ENCODE assay signal across 21 mouse cellular contexts in the genomic region with DNA sequence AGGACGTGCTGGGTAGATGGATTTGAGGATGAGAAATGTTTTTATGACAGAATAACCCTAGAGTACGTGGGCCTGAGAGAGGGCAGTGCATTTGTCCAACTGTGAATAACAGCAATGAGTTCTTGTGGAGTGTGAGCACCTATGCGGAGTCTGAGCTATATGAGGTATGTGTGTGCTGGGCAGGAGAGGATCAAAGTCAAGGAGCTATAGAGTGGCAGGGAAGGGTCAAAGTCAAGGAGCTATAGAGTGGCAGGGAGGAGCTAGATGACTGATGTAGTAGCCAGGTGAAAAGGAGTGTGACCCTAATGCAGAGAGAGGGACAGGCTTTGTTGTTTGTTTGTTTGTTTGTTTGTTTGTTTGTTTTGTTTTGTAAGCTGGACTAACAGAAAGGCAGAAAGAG.
DNase-seq lines count a peak whose midpoint lies in the region; ATAC-seq and TF ChIP-seq lines count a peak whose summit lies in the region.
"Had no signal": no experiment of that assay in that cellular context is flagged by ENCODE, and none has a peak within 500 bp of the region (broad histone marks: within the 10 kb centered on the region; RNA-seq: fewer than 3 reads in every experiment).

No protein-coding gene starts in this region.

- no peaks in the 10 kb centered on the region for H3K9me3 ChIP-seq in lung, postnatal 0 days (ENCODE audit: low read length)
- no peaks in the 10 kb centered on the region for H3K9me3 ChIP-seq in intestine, embryonic 16.5 days (ENCODE audit: control insufficient read depth, low read length)
- H3K9me3 ChIP-seq: embryonic facial prominence, embryonic 10.5 days; embryonic facial prominence, embryonic 12.5 days; forebrain, embryonic 12.5 days had no signal

- TF ChIP-seq EP300 in lung, postnatal 0 days (IDR thresholded peaks at IDR 0.05): no peak

- no peaks in the 10 kb centered on the region for H3K4me1 ChIP-seq in lung, postnatal 0 days (ENCODE audit: insufficient read depth, low read depth, low read length)
- peaks cover 6% of the 10 kb centered on the region for H3K4me1 ChIP-seq in intestine, embryonic 16.5 days (ENCODE audit: control insufficient read depth, insufficient read depth, low read length)
- H3K4me1 ChIP-seq: forebrain, embryonic 12.5 days had no signal

- no peak overlapping the region for H3K4me3 ChIP-seq in lung, postnatal 0 days (ENCODE audit: low read depth, low read length)
- no peak overlapping the region for H3K4me3 ChIP-seq in intestine, embryonic 16.5 days (ENCODE audit: low read length)
- H3K4me3 ChIP-seq: embryonic facial prominence, embryonic 10.5 days; embryonic facial prominence, embryonic 12.5 days; erythroblast, embryonic 14.5 days; forebrain, embryonic 12.5 days had no signal

- no peaks in the 10 kb centered on the region for H3K27me3 ChIP-seq in lung, postnatal 0 days (replicated peaks; ENCODE audit: insufficient read depth, low read length)
- no peaks in the 10 kb centered on the region for H3K27me3 ChIP-seq in intestine, embryonic 16.5 days (replicated peaks; ENCODE audit: control insufficient read depth, insufficient read depth, low read length)
- H3K27me3 ChIP-seq: embryonic facial prominence, embryonic 12.5 days; forebrain, embryonic 12.5 days had no signal

- intact Hi-C loops in heart, postnatal 25 days (cut with DNase I): no loop called here

- no peak for DNase-seq in lung, postnatal 0 days (ENCODE audit: low spot score)
- DNase-seq in lung, postnatal 14 days: no peak
- peak; percentile 32 for DNase-seq in large intestine, adult 2 months (ENCODE audit: low read depth, low spot score)
- DNase-seq in heart, postnatal 25 days (ENCODE audit: low spot score): no peak
- DNase-seq: adrenal gland, adult 2 months; adrenal gland, postnatal 14 days; adrenal gland, postnatal 36 days; cerebellum, adult 11-12 months; cerebellum, adult 2 months; cerebellum, adult 9-10 months; cerebellum, postnatal 10 days; cerebellum, postnatal 25 days had no signal

- no peak for TF ChIP-seq CTCF in lung, postnatal 0 days (IDR thresholded peaks at IDR 0.05)

- peak; percentile 58 for ATAC-seq in lung, postnatal 0 days
- peak; percentile 91 for ATAC-seq in intestine, embryonic 16.5 days
- no peak for ATAC-seq in erythroid progenitor cell, adult 5-6 weeks (replicated peaks; ENCODE audit: low FRiP score, poor library complexity, severe bottlenecking)
- no peak for ATAC-seq in erythroblast, adult 5-6 weeks (replicated peaks; ENCODE audit: low FRiP score, poor library complexity, severe bottlenecking)
- ATAC-seq: forebrain, embryonic 14.5 days; forebrain, embryonic 16.5 days had no signal

- H3K9ac ChIP-seq in lung, postnatal 0 days (replicated peaks; ENCODE audit: low read depth): no peak overlapping the region
- no peak overlapping the region for H3K9ac ChIP-seq in intestine, embryonic 16.5 days (ENCODE audit: low read depth, low read length)
- H3K9ac ChIP-seq: embryonic facial prominence, embryonic 12.5 days; forebrain, embryonic 12.5 days had no signal

- no peak overlapping the region for H3K4me2 ChIP-seq in lung, postnatal 0 days (replicated peaks; ENCODE audit: low read depth, low read length)
- H3K4me2 ChIP-seq in intestine, embryonic 16.5 days (ENCODE audit: low read depth, low read length): no peak overlapping the region
- H3K4me2 ChIP-seq: embryonic facial prominence, embryonic 12.5 days; forebrain, embryonic 12.5 days had no signal

- H3K27ac ChIP-seq in lung, postnatal 0 days (ENCODE audit: low read length): no peak overlapping the region
- 0 out of 2 replicates have a peak overlapping the region, but pooled peaks have one; percentile 3 for H3K27ac ChIP-seq in intestine, embryonic 16.5 days (ENCODE audit: low read length)
- H3K27ac ChIP-seq: embryonic facial prominence, embryonic 10.5 days; embryonic facial prominence, embryonic 12.5 days; forebrain, embryonic 12.5 days had no signal

- WGBS in lung, postnatal 0 days: 70% methylated on average over 3 of the region's 3 CpGs
- 62% methylated on average over 3 of the region's 3 CpGs for WGBS in intestine, embryonic 16.5 days
- 42% methylated on average over 3 of the region's 3 CpGs for WGBS in large intestine, adult 2 months

- H3K36me3 ChIP-seq in lung, postnatal 0 days (ENCODE audit: insufficient read depth, low read length): no peaks in the 10 kb centered on the region
- no peaks in the 10 kb centered on the region for H3K36me3 ChIP-seq in intestine, embryonic 16.5 days (ENCODE audit: control insufficient read depth, insufficient read depth, low read length)
- H3K36me3 ChIP-seq: embryonic facial prominence, embryonic 10.5 days; embryonic facial prominence, embryonic 12.5 days; forebrain, embryonic 12.5 days had no signal

Comparison
In these comparisons a context has a peak if more than half of its experiments do, and no peak if none do; other contexts are left out.
1. ATAC-seq: peak in lung, postnatal 0 days (single experiment) and intestine, embryonic 16.5 days (single experiment); none in erythroid progenitor cell, adult 5-6 weeks (single experiment) and erythroblast, adult 5-6 weeks (single experiment).